Mouse (Mus musculus) testis, adult 2 months (tissue): ENCODE measurements around the gene Defa21.

Experiments used
- CTCF ChIP-seq: fragments of 200-500 bp; IDR thresholded peaks from 2 replicates; pipeline ENCODE4 v1.5.1; 2012; ENCODE audit warnings: low read depth, mild to moderate bottlenecking, inconsistent platforms, low read length, moderate library complexity; ENCODE audit not compliant: control insufficient read depth, insufficient read depth, insufficient replicate concordance
- POLR2A ChIP-seq: fragments of 200-500 bp; IDR thresholded peaks from 2 replicates; pipeline ENCODE4 v1.6.1; 2012; ENCODE audit warnings: low read depth, mild to moderate bottlenecking, inconsistent platforms, low read length, moderate library complexity; ENCODE audit not compliant: control insufficient read depth

- TF ChIP-seq POLR2A (no peak), CTCF (peak; percentile 12; the same call in 1 of the 2 replicates)
These were observed 24.2 kb upstream of the Defa21 start for GRCm38 (mm10) chr8:21001171-21001570.
